ENCODE assay signal across 19 mouse cellular contexts in the genomic region with DNA sequence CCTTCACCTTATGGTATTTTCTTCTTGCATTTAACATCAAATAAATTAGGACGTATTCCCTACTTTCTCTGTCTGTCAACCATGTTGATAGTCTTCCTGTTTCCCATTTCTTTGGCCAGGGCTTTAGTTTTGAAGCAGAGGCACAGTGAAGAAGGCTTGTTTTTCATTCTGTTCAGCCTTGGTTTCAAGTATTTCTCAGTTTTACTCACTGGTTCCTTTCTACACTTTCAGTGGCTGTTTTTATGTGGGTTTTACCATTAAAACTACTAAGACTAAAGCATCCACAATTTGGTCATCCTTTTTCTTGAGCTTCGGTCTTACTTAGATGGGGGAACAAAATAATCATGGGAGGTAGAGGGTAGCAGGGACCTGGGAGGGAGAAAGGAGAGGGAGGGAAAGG. TPM values are rescaled to one million over a fixed set of nuclear protein-coding genes. Genes with fewer than 3 reads are reported as not detected.
"Had no signal": no experiment of that assay in that cellular context is flagged by ENCODE, and none has a peak within 500 bp of the region (broad histone marks: within the 10 kb centered on the region; RNA-seq: fewer than 3 reads in every experiment).

No protein-coding gene starts in this region.

- H3K36me3 ChIP-seq: neural tube, embryonic 13.5 days; neural tube, embryonic 15.5 days; stomach, embryonic 15.5 days had no signal

- H3K9me3 ChIP-seq: neural tube, embryonic 13.5 days; neural tube, embryonic 15.5 days; stomach, embryonic 15.5 days had no signal

- H3K9ac ChIP-seq: neural tube, embryonic 13.5 days; neural tube, embryonic 15.5 days; stomach, embryonic 15.5 days had no signal

- H3K4me2 ChIP-seq: neural tube, embryonic 13.5 days; neural tube, embryonic 15.5 days; stomach, embryonic 15.5 days had no signal

- H3K27me3 ChIP-seq: neural tube, embryonic 13.5 days; neural tube, embryonic 15.5 days; stomach, embryonic 15.5 days had no signal

- DNase-seq: retina, postnatal 1 day; right cerebral cortex, adult 18-20 months; right cerebral cortex, postnatal 14 days; right cerebral cortex, postnatal 25 days; right cerebral cortex, postnatal 4 days; spleen, adult 18-20 months; thymus, adult 18-20 months; thymus, adult 2 months; thymus, postnatal 14 days; thymus, postnatal 25 days; thymus, postnatal 36 days; thymus, postnatal 4 days had no signal

- H3K27ac ChIP-seq: neural tube, embryonic 13.5 days; neural tube, embryonic 15.5 days; stomach, embryonic 15.5 days; stomach, postnatal 0 days had no signal

- H3K4me1 ChIP-seq: neural tube, embryonic 13.5 days; neural tube, embryonic 15.5 days; stomach, embryonic 15.5 days had no signal

- H3K4me3 ChIP-seq: neural tube, embryonic 13.5 days; neural tube, embryonic 15.5 days; stomach, embryonic 15.5 days had no signal

RNA-seq across cellular contexts. Expression of a gene that starts 6.7 kb away (rescaled TPM):
- polyA plus RNA-seq: neural tube, embryonic 14.5 days had no signal

RNA-seq across cellular contexts. Expression of a gene that starts 25.0 kb away (rescaled TPM):
- polyA plus RNA-seq: neural tube, embryonic 13.5 days; neural tube, embryonic 14.5 days; stomach, embryonic 14.5 days; stomach, embryonic 16.5 days had no signal

RNA-seq across cellular contexts. Expression of a gene that starts 49.4 kb away (rescaled TPM):
- polyA plus RNA-seq: neural tube, embryonic 14.5 days; stomach, embryonic 14.5 days; stomach, embryonic 15.5 days; stomach, postnatal 0 days had no signal
